Mouse (Mus musculus): Measurements from ENCODE around the gene Fgfrl1. TPM values are rescaled to one million over a fixed set of nuclear protein-coding genes. Genes with fewer than 3 reads are reported as not detected.

The Fgfrl1 gene
- polyA plus RNA-seq, 1 experiment from 2014 or later = 14.9 TPM

DNA sequence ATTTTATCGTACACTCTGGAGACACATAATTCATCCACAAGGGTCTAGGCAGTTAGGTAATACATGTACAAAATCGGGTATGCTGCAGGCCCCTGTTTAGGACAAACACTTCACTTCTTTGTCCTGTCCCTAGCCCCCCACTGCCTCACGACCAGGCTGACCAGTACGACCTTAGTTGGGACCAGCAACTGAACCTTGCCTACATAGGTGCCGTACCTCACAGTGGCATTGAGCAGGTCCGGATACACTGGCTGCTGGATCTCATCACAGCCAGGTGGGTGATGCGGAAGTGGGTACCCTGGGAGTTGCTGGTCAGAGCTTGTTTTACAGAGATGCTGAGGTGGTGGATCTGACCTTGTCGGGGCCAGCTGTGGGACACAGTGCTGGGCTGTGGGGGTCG, 22.2 kb upstream of the Fgfrl1 start:
- peak overlapping the region; percentile 49; the same call in 1 of the 2 replicates for H3K4me3 ChIP-seq (ENCODE audit: low read depth, low read length)
- 75% methylated on average over 9 of the region's 9 CpGs for WGBS
- H3K9me3 ChIP-seq (ENCODE audit: control insufficient read depth) = no peaks in the 10 kb centered on the region
- H3K36me3 ChIP-seq (ENCODE audit: control insufficient read depth, insufficient read depth) = peaks cover 17% of the 10 kb centered on the region; the same call in 1 of the 2 replicates
- H3K27ac ChIP-seq (ENCODE audit: low read depth, low read length) = no peak overlapping the region
- no peak for TF ChIP-seq CTCF (IDR thresholded peaks at IDR 0.05; ENCODE audit: low read depth)
- H3K4me2 ChIP-seq (replicated peaks; ENCODE audit: low read depth) = peak overlapping the region; percentile 86
- H3K9ac ChIP-seq (ENCODE audit: low read depth, low read length) = no peak overlapping the region
- peaks cover 7% of the 10 kb centered on the region; the same call in 1 of the 2 replicates for H3K4me1 ChIP-seq (replicated peaks; ENCODE audit: control insufficient read depth, insufficient read depth, low read length)
- ATAC-seq = no peak
- H3K27me3 ChIP-seq (replicated peaks; ENCODE audit: control insufficient read depth, insufficient read depth, low read length) = no peaks in the 10 kb centered on the region

DNA sequence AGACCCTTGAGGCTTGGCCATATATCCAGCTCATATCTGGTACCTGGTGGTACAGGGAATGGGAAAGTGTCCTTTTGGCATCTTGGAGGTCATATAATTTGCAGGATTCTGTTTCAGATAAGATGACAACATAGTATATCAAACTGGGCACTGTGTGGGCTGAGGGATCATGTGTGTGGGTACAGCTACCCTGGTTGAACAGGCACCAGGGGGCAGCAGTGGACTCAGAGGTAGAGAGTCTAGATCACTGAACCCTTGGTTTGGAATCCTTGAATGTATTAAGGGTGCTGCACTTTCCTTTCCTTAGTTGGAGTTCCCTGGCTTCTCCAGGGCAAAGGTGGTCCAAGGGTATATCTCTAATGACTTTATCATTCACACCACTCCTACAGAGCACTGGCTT, 21.4 kb upstream of the Fgfrl1 start:
- no peak overlapping the region for H3K4me2 ChIP-seq (replicated peaks; ENCODE audit: low read depth)
- H3K27ac ChIP-seq (ENCODE audit: low read depth, low read length) = no peak overlapping the region
- peak; percentile 82 for TF ChIP-seq CTCF (IDR thresholded peaks at IDR 0.05; ENCODE audit: low read depth)
- ATAC-seq = peak; percentile 58
- peaks cover 17% of the 10 kb centered on the region; the same call in 1 of the 2 replicates for H3K36me3 ChIP-seq (ENCODE audit: control insufficient read depth, insufficient read depth)
- H3K9ac ChIP-seq (ENCODE audit: low read depth, low read length) = no peak overlapping the region
- H3K9me3 ChIP-seq (ENCODE audit: control insufficient read depth) = no peaks in the 10 kb centered on the region
- peaks cover 7% of the 10 kb centered on the region; the same call in 1 of the 2 replicates for H3K4me1 ChIP-seq (replicated peaks; ENCODE audit: control insufficient read depth, insufficient read depth, low read length)
- no peaks in the 10 kb centered on the region for H3K27me3 ChIP-seq (replicated peaks; ENCODE audit: control insufficient read depth, insufficient read depth, low read length)
- no peak overlapping the region for H3K4me3 ChIP-seq (ENCODE audit: low read depth, low read length)

DNA sequence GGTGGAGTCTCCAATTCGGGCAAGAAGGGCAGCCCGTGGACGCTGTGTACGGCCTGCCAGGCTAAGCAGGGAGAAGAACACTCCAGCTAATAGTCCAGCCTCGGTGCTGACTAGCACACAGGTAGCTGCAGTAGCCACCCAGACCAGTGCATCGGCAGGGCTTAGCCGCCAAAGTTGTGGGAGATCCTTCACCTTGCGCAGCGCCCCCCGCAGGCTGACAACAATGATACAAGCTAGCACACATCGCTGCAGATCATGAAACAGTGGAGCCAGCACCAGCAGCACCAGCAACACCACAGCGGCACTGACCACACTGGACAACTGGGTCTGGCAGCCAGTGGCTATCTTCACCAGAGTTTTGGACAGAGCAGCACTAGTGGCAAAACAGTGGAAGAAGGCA, 20.4 kb upstream of the Fgfrl1 start:
- Histone ChIP-seq H3K4me1 (replicated peaks; ENCODE audit: control insufficient read depth, insufficient read depth, low read length) (peaks cover 11% of the 10 kb centered on the region), H3K27me3 (replicated peaks; ENCODE audit: control insufficient read depth, insufficient read depth, low read length) (no peaks in the 10 kb centered on the region), H3K9ac (ENCODE audit: low read depth, low read length) (no peak overlapping the region), H3K4me3 (ENCODE audit: low read depth, low read length) (no peak overlapping the region), H3K9me3 (ENCODE audit: control insufficient read depth) (no peaks in the 10 kb centered on the region), H3K36me3 (ENCODE audit: control insufficient read depth, insufficient read depth) (peaks cover 17% of the 10 kb centered on the region; the same call in 1 of the 2 replicates), H3K27ac (ENCODE audit: low read depth, low read length) (no peak overlapping the region), H3K4me2 (replicated peaks; ENCODE audit: low read depth) (no peak overlapping the region)
- peak; percentile 33; the same call in 1 of the 2 replicates for TF ChIP-seq CTCF (IDR thresholded peaks at IDR 0.05; ENCODE audit: low read depth)
- no peak for ATAC-seq
- 92% methylated on average over 12 of the region's 12 CpGs for WGBS

- Histone ChIP-seq H3K27ac (ENCODE audit: low read depth, low read length) (0 out of 2 replicates have a peak overlapping the region, but pooled peaks have one; percentile 35), H3K27me3 (replicated peaks; ENCODE audit: control insufficient read depth, insufficient read depth, low read length) (no peaks in the 10 kb centered on the region), H3K4me3 (ENCODE audit: low read depth, low read length) (no peak overlapping the region), H3K9me3 (ENCODE audit: control insufficient read depth) (no peaks in the 10 kb centered on the region), H3K9ac (ENCODE audit: low read depth, low read length) (no peak overlapping the region), H3K4me2 (replicated peaks; ENCODE audit: low read depth) (no peak overlapping the region), H3K4me1 (replicated peaks; ENCODE audit: control insufficient read depth, insufficient read depth, low read length) (peaks cover 12% of the 10 kb centered on the region), H3K36me3 (ENCODE audit: control insufficient read depth, insufficient read depth) (peaks cover 17% of the 10 kb centered on the region; the same call in 1 of the 2 replicates)
- no peak for TF ChIP-seq CTCF (IDR thresholded peaks at IDR 0.05; ENCODE audit: low read depth)
- WGBS = 54% methylated on average over 2 of the region's 2 CpGs
- ATAC-seq = no peak
These were observed 17.6 kb upstream of the Fgfrl1 start for GRCm38 (mm10) chr5:108674624-108675023.

GRCm38 (mm10) chr5:108675251-108675816, 16.8 kb upstream of the Fgfrl1 start, which contains the start of gene Slc26a1:
Gene Slc26a1 (minus strand): TSS chr5:108675569.
- H3K9ac ChIP-seq (ENCODE audit: low read depth, low read length) = no peak within 1 kb of the TSS
- peak within 1 kb of the TSS; percentile 35; the same call in 1 of the 2 replicates for H3K27ac ChIP-seq (ENCODE audit: low read depth, low read length)
- H3K36me3 ChIP-seq (ENCODE audit: control insufficient read depth, insufficient read depth) = peaks cover 17% of the 10 kb centered on the region; the same call in 1 of the 2 replicates
- no peaks in the 10 kb centered on the region for H3K9me3 ChIP-seq (ENCODE audit: control insufficient read depth)
- peak; percentile 15; the same call in 1 of the 2 replicates for ATAC-seq
- WGBS = 38% methylated on average over 9 of the region's 9 CpGs
- H3K4me1 ChIP-seq (replicated peaks; ENCODE audit: control insufficient read depth, insufficient read depth, low read length) = peaks cover 11% of the 10 kb centered on the region
- 0 out of 2 replicates have a peak within 1 kb of the TSS, but pooled peaks have one; percentile 6 for H3K4me2 ChIP-seq (replicated peaks; ENCODE audit: low read depth)
- no peaks in the 10 kb centered on the region for H3K27me3 ChIP-seq (replicated peaks; ENCODE audit: control insufficient read depth, insufficient read depth, low read length)
- H3K4me3 ChIP-seq (ENCODE audit: low read depth, low read length) = no peak within 1 kb of the TSS
- TF ChIP-seq CTCF (IDR thresholded peaks at IDR 0.05; ENCODE audit: low read depth) = no peak

DNA sequence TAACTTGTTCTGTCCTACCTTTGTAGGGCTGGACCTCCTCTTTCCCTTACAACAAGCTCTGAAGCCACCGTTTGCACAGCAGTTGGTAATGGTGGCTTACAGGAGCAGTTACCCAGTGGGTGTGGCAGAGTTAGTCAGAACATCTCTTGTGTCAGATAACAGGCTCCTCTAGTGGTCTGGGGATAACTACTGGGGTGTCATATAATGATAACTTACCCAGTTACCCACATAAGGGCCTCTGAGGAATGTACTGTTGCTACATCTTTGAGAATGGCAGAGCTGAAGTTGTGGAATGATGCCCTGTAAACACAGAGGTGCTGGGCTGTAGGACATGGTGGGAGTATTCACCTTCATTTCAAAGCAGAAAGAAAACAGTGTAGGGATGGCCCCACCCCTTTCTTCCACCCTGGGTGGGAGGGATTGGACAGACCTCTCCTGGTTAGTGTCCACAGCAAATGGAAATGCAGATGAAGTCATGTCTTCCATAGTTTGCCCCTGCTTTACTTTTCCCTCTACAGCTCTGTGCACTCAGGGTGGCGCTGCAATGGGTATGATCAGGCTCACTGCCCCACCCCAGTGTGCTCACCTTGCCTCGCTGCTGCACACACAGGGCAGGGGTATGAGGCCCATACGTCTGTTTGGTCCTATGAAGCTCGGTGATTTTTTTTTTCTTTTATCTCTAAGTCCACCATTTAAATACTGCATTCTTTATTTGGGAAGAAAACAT, 15.2 kb upstream of the Fgfrl1 start:
- Histone ChIP-seq H3K9me3 (ENCODE audit: control insufficient read depth) (no peaks in the 10 kb centered on the region), H3K4me2 (replicated peaks; ENCODE audit: low read depth) (peak overlapping the region; percentile 66), H3K36me3 (ENCODE audit: control insufficient read depth, insufficient read depth) (peaks cover 12% of the 10 kb centered on the region; the same call in 1 of the 2 replicates), H3K27ac (ENCODE audit: low read depth, low read length) (no peak overlapping the region), H3K9ac (ENCODE audit: low read depth, low read length) (0 out of 2 replicates have a peak overlapping the region, but pooled peaks have one; percentile 18), H3K4me3 (ENCODE audit: low read depth, low read length) (peak overlapping the region; percentile 22; the same call in 1 of the 2 replicates), H3K27me3 (replicated peaks; ENCODE audit: control insufficient read depth, insufficient read depth, low read length) (no peaks in the 10 kb centered on the region), H3K4me1 (replicated peaks; ENCODE audit: control insufficient read depth, insufficient read depth, low read length) (peaks cover 11% of the 10 kb centered on the region)
- ATAC-seq = peak; percentile 23; the same call in 1 of the 2 replicates
- TF ChIP-seq CTCF (IDR thresholded peaks at IDR 0.05; ENCODE audit: low read depth) = peak; percentile 52
- WGBS = 13% methylated on average over 5 of the region's 5 CpGs
